Mouse (Mus musculus) ES-Bruce4 (cell line): ENCODE results near the gene Cptp. TPM values are rescaled to one million over a fixed set of nuclear protein-coding genes. Genes with fewer than 3 reads are reported as not detected.

Source experiments
- H3K27ac ChIP-seq: 2 replicates; pipeline ENCODE4 v1.5.1; 2012; ENCODE audit warnings: low read length, inconsistent platforms; ENCODE audit not compliant: insufficient read depth
- H3K27me3 ChIP-seq: 2 replicates; pipeline ENCODE4 v1.6.1; 2012; ENCODE audit warnings: mild to moderate bottlenecking, low read length, inconsistent platforms; ENCODE audit not compliant: control insufficient read depth, poor library complexity, insufficient read depth, severe bottlenecking
- H3K36me3 ChIP-seq: 2 replicates; pipeline ENCODE4 v1.6.1; 2012; ENCODE audit warnings: inconsistent platforms, mild to moderate bottlenecking, low read length, moderate library complexity; ENCODE audit not compliant: control insufficient read depth, poor library complexity, insufficient read depth, severe bottlenecking
- H3K4me1 ChIP-seq: one replicate; pipeline ENCODE4 v1.8.1; 2011; ENCODE audit warnings: low read length; ENCODE audit not compliant: control insufficient read depth, insufficient read depth
- H3K4me3 ChIP-seq: 2 replicates; pipeline ENCODE4 v1.5.1; 2011; ENCODE audit warnings: low read depth, mild to moderate bottlenecking, low read length
- H3K9ac ChIP-seq: 2 replicates; pipeline ENCODE4 v1.6.1; 2012; ENCODE audit warnings: low read depth, mild to moderate bottlenecking, inconsistent platforms; ENCODE audit not compliant: poor library complexity, severe bottlenecking
- H3K9me3 ChIP-seq: replicated peaks from 2 replicates; pipeline ENCODE4 v1.6.1; 2012; ENCODE audit warnings: mild to moderate bottlenecking, low read length, inconsistent platforms; ENCODE audit not compliant: control insufficient read depth, poor library complexity, insufficient read depth, severe bottlenecking
- CTCF ChIP-seq: IDR thresholded peaks from one replicate; pipeline ENCODE4 v1.8.1; 2011; ENCODE audit warnings: low read depth, low read length
- EP300 ChIP-seq: IDR thresholded peaks from 2 replicates; pipeline ENCODE4 v1.6.1; 2011; ENCODE audit warnings: low read depth, low read length; ENCODE audit not compliant: insufficient read depth
- POLR2A ChIP-seq: IDR thresholded peaks from one replicate; pipeline ENCODE4 v1.8.1; 2011; ENCODE audit warnings: low read length; ENCODE audit not compliant: insufficient read depth
- polyA plus RNA-seq: library from polyadenylated mRNA; stranded (reverse); fragments of >200 nt; gene quantifications from 2 replicates; pipeline ENCODE4 v1.2.4, GENCODE M21; 2011; ENCODE audit warnings: low read depth; ENCODE audit not compliant: missing spikeins, insufficient read depth, insufficient read length

The Cptp gene
- polyA plus RNA-seq, 1 experiment, result 6.0 TPM

- no peaks in the 10 kb centered on the region for H3K9me3 ChIP-seq
- no peak overlapping the region for H3K4me3 ChIP-seq
- H3K36me3 ChIP-seq, result no peaks in the 10 kb centered on the region
- H3K27me3 ChIP-seq, result no peaks in the 10 kb centered on the region
- no peak for TF ChIP-seq EP300
- TF ChIP-seq CTCF, result no peak
- H3K4me1 ChIP-seq, result peaks cover 6% of the 10 kb centered on the region
- H3K27ac ChIP-seq, result no peak overlapping the region
- no peak overlapping the region for H3K9ac ChIP-seq
These were observed 26.0 kb downstream of the Cptp start for GRCm38 (mm10) chr4:155843231-155843630.

DNA sequence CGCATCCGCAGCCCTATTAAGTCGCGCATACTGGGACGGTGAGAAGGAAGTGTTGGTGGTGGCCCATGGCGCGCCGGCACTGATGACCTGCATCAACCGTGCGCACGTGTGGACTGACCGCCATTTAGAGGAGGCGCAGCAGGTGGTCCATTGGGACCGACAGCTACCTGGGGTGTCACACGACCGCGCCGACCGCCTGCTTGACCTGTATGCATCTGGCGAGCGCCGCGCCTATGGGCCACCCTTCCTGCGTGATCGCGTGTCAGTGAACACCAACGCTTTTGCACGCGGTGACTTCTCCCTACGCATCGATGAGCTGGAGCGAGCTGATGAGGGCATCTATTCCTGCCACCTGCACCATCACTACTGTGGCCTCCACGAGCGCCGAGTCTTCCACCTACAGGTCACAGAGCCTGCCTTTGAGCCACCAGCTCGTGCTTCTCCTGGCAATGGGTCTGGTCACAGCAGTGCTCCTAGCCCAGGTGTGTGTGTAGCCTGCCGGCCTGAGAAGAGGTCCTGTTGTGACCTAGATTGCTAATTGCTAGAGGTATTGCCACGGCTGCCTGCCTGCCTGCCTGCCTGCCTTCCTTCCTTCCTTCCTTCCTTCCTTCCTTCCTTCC is 27.5 kb downstream of the Cptp start:
- H3K27me3 ChIP-seq, result no peaks in the 10 kb centered on the region
- peak overlapping the region; percentile 76 for H3K4me3 ChIP-seq
- H3K9me3 ChIP-seq, result no peaks in the 10 kb centered on the region
- H3K27ac ChIP-seq, result no peak overlapping the region
- H3K4me1 ChIP-seq, result peaks cover 6% of the 10 kb centered on the region
- H3K36me3 ChIP-seq, result no peaks in the 10 kb centered on the region
- TF ChIP-seq EP300 (no peak), CTCF (no peak), POLR2A (no peak)
- H3K9ac ChIP-seq, result no peak overlapping the region

DNA sequence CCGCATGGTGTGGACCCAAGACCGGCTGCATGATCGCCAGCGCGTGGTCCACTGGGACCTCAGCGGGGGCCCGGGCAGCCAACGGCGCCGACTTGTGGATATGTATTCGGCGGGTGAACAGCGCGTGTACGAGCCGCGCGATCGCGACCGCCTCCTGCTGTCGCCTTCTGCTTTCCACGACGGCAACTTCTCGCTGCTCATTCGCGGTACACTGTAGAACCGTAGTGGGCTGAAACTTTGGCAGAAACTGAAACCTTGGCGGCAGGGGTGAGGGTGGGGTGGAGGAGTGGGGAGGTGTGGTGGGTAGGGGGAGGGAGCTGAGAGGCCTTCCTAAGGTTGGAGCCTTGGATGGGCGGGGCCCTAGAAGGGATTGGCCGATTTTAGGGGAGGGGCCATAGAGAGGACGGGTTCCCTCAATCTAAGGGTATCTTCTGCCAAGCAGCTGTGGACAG is 28.2 kb downstream of the Cptp start:
- Histone ChIP-seq H3K27ac (no peak overlapping the region), H3K36me3 (no peaks in the 10 kb centered on the region)
- TF ChIP-seq EP300 (no peak), POLR2A (peak; percentile 29), CTCF (peak; percentile 1)

GRCm38 (mm10) chr4:155840076-155841002 is 28.9 kb downstream of the Cptp start:
- no peaks in the 10 kb centered on the region for H3K27me3 ChIP-seq
- H3K9me3 ChIP-seq, result no peaks in the 10 kb centered on the region
- peak overlapping the region; percentile 76 for H3K4me3 ChIP-seq
- no peak for TF ChIP-seq EP300
- TF ChIP-seq CTCF, result no peak
- no peak for TF ChIP-seq POLR2A
- no peaks in the 10 kb centered on the region for H3K36me3 ChIP-seq
- no peak overlapping the region for H3K27ac ChIP-seq
- H3K4me1 ChIP-seq, result peaks cover 6% of the 10 kb centered on the region
- H3K9ac ChIP-seq, result peak overlapping the region; percentile 48

More for the DNA sequence above, 28.2 kb downstream of the Cptp start:
- Histone ChIP-seq H3K4me3 (peak overlapping the region; percentile 76), H3K27me3 (no peaks in the 10 kb centered on the region), H3K9ac (peak overlapping the region; percentile 48), H3K9me3 (no peaks in the 10 kb centered on the region), H3K4me1 (peaks cover 6% of the 10 kb centered on the region)

- Histone ChIP-seq H3K9ac (peak within 1 kb of the TSS; percentile 48), H3K9me3 (no peaks in the 10 kb centered on the region), H3K4me3 (peak within 1 kb of the TSS; percentile 76), H3K36me3 (no peaks in the 10 kb centered on the region), H3K27ac (no peak within 1 kb of the TSS), H3K27me3 (no peaks in the 10 kb centered on the region), H3K4me1 (peaks cover 6% of the 10 kb centered on the region)
- no peak for TF ChIP-seq CTCF
- no peak for TF ChIP-seq EP300
These were observed 29.7 kb downstream of the Cptp start, which contains the start of gene Mxra8 for GRCm38 (mm10) chr4:155839483-155839910. Gene Mxra8, plus strand, starts transcription at chr4:155839680.
